Mouse (Mus musculus) cortical plate, adult 2 months (tissue): ENCODE data around the gene Ptprcap. TPM values are rescaled to one million over a fixed set of nuclear protein-coding genes. Genes with fewer than 3 reads are reported as not detected.

ENCODE experiments used
- H3K27ac ChIP-seq: fragments of 200-500 bp; 2 replicates; pipeline ENCODE4 v1.5.1; 2012; ENCODE audit warnings: low read length, control low read depth, inconsistent platforms; ENCODE audit not compliant: insufficient read depth
- H3K4me1 ChIP-seq: fragments of 200-500 bp; 2 replicates; pipeline ENCODE4 v1.6.1; 2011; ENCODE audit warnings: low read length; ENCODE audit not compliant: control insufficient read depth, insufficient read depth
- H3K4me3 ChIP-seq: fragments of 200-500 bp; 2 replicates; pipeline ENCODE4 v1.5.1; 2011; ENCODE audit warnings: mild to moderate bottlenecking, low read length, control low read depth; ENCODE audit not compliant: insufficient read depth
- CTCF ChIP-seq: fragments of 200-500 bp; IDR thresholded peaks from 2 replicates; pipeline ENCODE4 v1.5.1; 2011; ENCODE audit warnings: mild to moderate bottlenecking, control low read depth, low read length; ENCODE audit not compliant: insufficient read depth; ENCODE audit errors: extremely low read depth
- POLR2A ChIP-seq: fragments of 200-500 bp; IDR thresholded peaks from 2 replicates; pipeline ENCODE4 v1.6.1; 2011; ENCODE audit warnings: mild to moderate bottlenecking, low read length, control low read depth; ENCODE audit not compliant: insufficient read depth; ENCODE audit errors: extremely low read depth
- polyA plus RNA-seq: library from polyadenylated mRNA; depleted of rRNA; stranded (reverse); fragments of >200 nt; gene quantifications from 2 replicates; pipeline ENCODE4 v1.2.3, GENCODE M21; 2012

Ptprcap gene
- polyA plus RNA-seq, 1 experiment: 1.6 TPM

DNA sequence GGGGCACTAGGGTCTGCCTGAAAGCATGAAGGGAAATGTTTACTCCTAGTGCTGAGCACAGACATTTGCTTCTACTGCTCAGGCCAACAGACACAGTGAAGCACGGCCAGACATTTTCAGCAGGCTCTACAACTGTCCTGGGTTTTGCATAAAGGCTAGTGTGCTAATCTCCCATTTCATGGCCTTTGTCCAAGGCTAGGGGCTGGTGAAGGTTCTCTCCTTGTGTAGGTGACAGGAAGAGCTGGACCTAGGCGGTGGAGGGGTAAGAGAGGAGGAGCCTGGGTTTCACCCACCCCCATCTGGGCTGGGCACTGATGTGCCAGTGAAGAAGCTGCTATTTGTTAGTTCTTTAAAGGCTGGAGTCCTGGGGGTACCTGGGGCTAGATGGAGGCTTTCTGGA lies 11.3 kb downstream of the Ptprcap start:
- TF ChIP-seq POLR2A (no peak), CTCF (no peak)
- no peak overlapping the region for H3K4me3 ChIP-seq
- H3K27ac ChIP-seq: no peak overlapping the region
- peaks cover 4% of the 10 kb centered on the region for H3K4me1 ChIP-seq

DNA sequence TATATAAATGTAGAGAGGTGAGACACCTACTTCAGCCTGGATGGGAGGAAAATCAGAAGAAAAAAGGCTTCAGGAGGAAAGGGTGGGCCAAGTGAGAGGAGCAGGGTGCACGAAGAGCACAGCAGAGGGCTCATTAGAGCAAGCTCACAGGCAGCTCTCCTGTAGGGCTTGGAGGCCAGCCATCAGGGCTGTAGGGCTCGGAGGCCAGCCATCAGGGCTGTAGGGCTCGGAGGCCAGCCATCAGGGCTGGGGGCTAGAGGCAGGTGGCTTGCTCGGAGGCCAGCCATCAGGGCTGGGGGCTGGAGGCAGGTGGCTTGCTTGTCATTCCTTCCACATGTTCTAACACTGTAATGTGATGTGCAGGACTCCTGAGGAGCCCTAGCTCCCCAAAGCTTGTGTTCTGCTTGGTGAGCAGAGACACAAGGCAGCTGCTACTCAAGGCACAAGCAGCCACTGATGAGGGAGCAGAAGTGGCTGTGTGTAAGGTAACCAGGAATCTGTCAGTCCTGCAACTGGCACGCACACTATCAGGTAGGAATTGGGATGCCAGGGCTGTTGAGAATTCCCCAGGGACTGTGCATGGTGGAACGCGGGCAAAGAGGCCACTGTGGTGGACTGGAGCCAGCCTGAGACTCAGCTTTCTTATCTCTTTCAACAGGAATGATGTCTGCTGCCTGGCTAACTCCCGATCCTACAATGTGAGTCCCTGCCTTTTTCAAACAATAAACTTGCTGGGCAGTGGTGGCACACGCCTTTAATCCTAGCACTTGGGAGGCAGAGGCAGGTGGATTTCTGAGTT lies 13.5 kb downstream of the Ptprcap start:
- Histone ChIP-seq H3K4me3 (no peak overlapping the region), H3K27ac (no peak overlapping the region), H3K4me1 (peaks cover 4% of the 10 kb centered on the region)
- TF ChIP-seq POLR2A: no peak
- no peak for TF ChIP-seq CTCF

DNA sequence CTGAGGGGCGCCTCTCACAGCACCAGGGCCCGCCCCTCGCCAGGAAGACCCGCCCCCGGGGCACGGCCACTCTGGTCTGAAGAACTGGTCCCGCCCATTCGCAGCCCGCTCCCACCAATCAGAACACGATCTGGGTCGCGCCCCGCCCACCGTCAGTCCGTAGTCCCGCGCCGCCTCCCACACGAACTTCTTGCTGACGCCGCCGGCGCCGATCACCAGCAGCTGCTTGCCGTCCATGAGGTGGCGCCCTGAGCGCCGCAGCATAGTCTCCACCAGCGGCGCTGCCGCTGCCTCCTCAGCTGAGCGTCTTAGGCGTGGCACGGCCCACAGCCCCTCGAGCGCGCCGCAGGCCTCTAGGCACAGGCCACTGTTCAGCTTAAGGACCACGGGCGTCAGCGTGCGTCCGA lies 16.0 kb downstream of the Ptprcap start:
- Histone ChIP-seq H3K4me1 (no peaks in the 10 kb centered on the region), H3K27ac (peak overlapping the region; percentile 76), H3K4me3 (peak overlapping the region; percentile 39)
- TF ChIP-seq POLR2A (peak; percentile 89), CTCF (peak; percentile 60)

DNA sequence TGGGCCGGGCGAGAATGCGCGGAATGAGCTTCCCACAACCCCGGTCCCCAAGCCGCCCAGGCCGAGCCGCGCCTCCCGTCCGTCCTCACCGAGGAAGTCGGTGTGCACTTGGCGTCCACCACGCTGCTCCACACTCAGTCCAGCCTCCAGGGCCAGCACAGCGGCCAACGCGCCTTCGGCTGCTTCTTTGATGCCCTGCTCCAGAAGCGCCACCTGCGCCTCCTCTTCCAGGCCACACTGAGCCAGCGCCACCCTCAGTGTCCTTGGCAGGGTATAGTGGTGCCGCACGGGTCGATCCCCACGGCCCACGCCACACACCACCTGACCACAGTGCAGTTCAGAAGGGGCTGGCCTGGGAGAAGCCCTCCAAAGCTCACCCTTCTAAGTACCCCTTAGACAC lies 16.4 kb downstream of the Ptprcap start:
- peak overlapping the region; percentile 39 for H3K4me3 ChIP-seq
- H3K27ac ChIP-seq: peak overlapping the region; percentile 76
- no peaks in the 10 kb centered on the region for H3K4me1 ChIP-seq
- TF ChIP-seq POLR2A: no peak
- no peak for TF ChIP-seq CTCF

DNA sequence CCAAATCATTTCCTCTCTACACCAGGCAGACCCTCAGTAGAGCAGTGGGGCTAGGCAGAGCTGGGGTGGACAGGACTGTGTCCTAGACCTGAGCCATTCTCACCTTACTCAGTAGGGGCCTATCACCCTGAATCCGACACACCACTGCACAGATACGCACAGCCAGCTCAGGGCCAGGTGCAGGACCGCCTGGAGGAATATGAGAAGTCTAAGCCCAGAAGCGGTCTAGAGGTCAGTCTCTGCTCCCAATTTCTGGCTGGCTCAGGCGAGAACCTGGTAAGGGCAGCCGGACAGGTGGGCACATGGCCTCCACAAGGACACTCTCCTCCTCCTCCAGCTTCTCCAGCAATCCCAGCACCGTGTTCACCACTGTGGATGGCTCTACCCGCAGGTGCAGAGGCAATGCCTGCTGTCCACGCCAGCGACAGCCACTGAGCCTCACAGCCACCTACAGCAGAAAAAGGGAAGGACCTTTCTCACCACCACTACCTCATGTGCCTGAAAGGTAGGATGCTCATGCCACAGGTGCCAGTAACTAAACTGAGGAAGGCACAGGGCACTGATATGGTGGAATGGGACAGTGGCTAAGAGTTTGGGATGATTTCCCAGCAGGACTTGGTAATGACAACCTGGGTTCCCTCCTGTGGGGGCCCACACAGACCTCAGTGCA lies 17.5 kb downstream of the Ptprcap start:
- Histone ChIP-seq H3K27ac (no peak overlapping the region), H3K4me3 (no peak overlapping the region), H3K4me1 (no peaks in the 10 kb centered on the region)
- TF ChIP-seq CTCF (no peak), POLR2A (no peak)

DNA sequence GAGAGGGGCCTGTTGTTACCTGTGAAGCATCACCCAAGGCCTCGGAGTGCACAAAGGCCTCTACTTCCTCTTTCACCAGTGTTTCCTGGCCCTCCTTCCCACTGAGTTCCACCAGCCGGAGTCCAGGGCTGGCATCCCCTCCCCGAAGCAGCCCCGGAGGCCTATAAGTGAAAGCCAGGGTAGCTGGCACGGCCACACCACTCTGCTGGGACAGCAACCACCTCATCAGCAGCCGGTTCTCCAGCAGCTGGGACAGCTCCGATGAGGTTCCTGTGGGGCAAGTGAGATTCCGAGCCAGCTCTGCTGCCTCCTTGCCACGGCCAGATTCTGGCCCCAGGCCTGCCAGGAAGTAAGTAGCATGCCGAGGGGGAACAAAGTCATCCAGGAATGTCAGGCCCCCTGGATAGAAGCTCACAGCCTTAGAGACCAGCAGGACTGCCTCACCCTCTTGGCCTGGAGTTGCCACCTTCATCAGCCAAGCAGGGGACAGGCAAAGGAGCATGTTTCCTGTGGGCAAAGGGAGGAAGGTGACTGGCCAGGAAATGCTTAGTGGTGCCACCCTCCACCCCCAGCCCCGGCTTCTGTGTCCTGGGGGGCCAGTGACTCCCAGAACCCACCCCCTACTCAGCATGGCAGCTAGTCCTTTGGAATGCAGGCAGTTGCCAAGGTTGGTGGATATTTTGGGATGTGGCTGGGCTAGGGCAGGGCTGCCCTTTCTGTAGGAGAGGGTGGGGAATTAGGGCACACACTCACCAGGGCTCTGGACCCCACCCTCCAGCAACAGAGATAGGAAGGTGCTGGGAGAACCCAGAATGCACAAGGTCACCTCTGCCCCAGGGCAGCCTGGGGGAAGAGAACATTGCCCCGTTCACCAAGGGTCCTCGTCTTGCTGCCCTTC lies 18.2 kb downstream of the Ptprcap start:
- no peak overlapping the region for H3K4me3 ChIP-seq
- H3K4me1 ChIP-seq: no peaks in the 10 kb centered on the region
- no peak for TF ChIP-seq CTCF
- no peak overlapping the region for H3K27ac ChIP-seq

DNA sequence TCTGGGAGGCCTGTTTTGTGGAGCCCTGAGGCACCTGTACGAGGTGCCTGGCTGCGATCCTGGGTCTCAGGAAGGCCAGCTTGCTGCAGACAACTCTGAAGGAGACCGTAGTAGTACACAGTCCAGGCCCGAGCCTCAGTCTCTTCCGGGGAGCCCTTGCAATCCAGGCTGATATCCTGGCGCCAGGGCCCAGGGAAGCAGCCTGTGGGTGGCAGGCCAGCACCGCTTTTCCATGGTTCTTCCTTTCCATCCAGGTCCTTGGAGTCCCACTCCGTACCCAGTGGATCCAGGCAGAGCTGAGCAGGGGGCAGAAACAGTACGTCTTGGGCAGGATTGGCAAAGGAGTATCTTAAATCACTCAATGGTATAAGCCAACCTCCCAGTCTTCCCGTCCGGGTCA lies 19.5 kb downstream of the Ptprcap start:
- TF ChIP-seq CTCF: 0 out of 2 replicates have a peak, but pooled peaks have one; percentile 9
- TF ChIP-seq POLR2A: no peak
- Histone ChIP-seq H3K4me3 (no peak overlapping the region), H3K4me1 (no peaks in the 10 kb centered on the region), H3K27ac (no peak overlapping the region)

DNA sequence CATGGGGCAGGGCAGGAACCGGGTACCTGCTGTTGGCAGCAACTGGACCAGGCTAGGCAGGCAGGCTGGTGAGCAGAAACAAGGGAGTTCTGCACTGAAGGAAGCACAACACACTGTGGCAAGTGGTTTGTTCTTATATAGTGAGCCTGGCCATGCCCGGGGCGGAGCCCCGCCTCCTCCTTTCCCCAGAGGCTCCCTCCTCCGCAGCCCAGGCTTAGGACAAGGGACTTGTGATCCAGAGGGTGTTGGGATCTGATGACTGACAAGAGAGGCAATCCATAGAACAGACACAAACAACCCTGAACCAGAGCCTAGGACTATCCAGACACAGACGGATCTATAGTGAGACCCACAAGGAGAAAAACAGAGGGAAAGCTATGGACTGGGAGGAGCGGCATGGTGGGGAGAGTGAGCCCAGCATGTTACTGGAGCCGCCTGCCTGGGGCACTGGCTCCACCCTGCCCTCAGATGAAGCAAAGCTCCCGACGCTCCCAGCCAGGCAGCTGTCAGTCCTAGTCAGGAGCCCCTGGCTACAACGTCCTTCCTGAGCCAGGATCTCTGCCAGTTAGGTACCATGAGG lies 22.1 kb downstream of the Ptprcap start, which contains the start of gene Carns1:
Carns1 (minus strand) TSS at position 112 of the 580 bp plus-strand sequence.
- no peak within 1 kb of the TSS for H3K4me3 ChIP-seq
- TF ChIP-seq CTCF (no peak), POLR2A (0 out of 2 replicates have a peak, but pooled peaks have one; percentile 29)
- H3K4me1 ChIP-seq: no peaks in the 10 kb centered on the region
- peak within 1 kb of the TSS; percentile 60 for H3K27ac ChIP-seq

DNA sequence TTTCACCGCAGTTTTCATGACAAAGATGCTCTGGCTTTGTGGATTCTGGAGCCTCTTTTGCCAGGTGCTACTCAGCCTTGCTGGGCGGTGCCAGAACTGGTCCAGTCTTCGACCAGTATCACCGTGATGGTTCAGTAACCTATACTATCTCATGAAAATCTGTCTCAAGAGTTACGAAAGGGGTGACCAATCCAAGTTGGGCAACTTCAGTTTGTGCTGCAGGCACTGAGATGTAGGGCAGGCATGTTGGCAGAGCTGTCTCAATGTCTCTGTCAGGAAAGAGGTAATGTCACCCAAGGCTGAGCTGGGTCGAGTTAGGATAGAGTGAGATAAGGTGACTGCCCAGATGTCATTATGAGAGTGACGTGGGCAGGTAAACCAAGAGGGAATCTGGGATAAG lies 27.0 kb downstream of the Ptprcap start:
- H3K4me1 ChIP-seq: peaks cover 4% of the 10 kb centered on the region
- TF ChIP-seq CTCF (no peak), POLR2A (no peak)

More for the DNA sequence above, 27.0 kb downstream of the Ptprcap start:
- H3K4me3 ChIP-seq: no peak overlapping the region
- H3K27ac ChIP-seq: no peak overlapping the region
